Mouse (Mus musculus) right cerebral cortex, adult 2 months (tissue): ENCODE measurements around the gene Olfr1057.
"Not testable (repeated sequence)": the region's sequence is repeated elsewhere in the genome, so short reads cannot be mapped to it uniquely, and the experiment has no call there.

Experiments used
- DNase-seq, 2 experiments: peaks; one replicate each; pipeline ENCODE4 v3.0.0; 2021 to 2022; ENCODE audit warnings: low spot score in 2 of 2

The Olfr1057 gene

DNA sequence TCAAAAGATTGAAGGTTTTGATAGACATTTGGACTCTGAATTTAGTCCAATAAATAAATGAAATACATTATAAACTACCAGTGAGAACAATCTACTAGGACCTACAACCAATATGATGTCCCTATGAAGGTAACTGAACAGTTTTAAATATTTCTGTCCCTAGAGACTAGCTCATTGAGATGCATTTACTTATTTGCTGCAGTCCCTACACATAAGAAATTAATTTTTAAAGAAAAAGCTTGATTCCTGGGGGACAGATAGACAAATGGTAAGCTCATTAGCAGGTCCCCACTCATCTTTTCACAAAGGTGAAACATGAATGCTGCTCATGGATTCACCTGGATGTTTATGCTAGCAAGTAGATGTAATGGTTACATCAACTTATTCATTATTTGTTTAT, at the start of gene Olfr1057:
TSS of gene Olfr1057 (minus strand) at position 101 of the 400 bp plus-strand sequence.
- no peak for DNase-seq

GRCm38 (mm10) chr2:86426649-86427048, 48.5 kb upstream of the Olfr1057 start, which contains the start of gene Olfr1062:
Gene Olfr1062 (minus strand): TSS chr2:86426749.
- not testable (repeated sequence) for DNase-seq

- no peak for DNase-seq
Measured at GRCm38 (mm10) chr2:86413950-86414349, 35.8 kb upstream of the Olfr1057 start, which contains the start of gene Olfr1061. Gene Olfr1061 (minus strand): TSS chr2:86414050.

DNA sequence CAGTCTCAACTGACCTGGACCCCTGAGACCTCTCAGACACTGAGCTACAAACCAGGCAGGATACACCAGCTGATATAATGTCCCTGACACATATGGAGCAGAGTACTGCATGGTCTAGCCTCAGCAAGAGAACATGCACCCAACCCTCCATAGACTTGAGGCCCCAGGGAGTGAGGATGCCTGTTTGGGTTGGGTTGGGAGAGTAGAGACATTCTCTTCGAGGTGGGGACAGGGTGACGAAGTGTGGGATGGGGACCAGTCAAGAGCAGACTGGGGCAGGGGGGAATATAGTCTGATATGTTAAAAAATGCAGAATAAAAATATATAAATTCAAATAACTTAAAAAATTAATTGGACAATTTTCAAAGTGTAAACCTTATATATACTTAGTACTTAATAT, 16.9 kb upstream of the Olfr1057 start:
- DNase-seq: no peak

DNA sequence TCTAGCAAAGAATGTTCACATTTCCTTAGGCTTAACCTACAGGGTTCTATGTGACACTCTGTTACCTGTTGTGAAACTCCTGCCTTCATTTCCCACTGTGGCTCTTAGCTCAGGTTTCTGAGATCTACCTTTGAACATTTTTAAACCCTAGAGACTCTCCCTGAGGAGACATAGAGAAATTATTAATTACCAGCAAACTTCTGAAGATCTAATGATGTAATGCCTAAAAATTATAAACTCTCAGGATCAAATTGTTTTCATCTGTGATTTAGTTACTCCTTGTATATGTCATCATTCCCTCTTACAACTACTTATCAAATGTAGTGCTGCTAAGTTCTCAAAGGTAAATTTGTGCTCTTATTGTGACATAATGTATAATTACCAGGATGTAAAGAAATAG, 10.3 kb upstream of the Olfr1057 start, which contains the start of gene Olfr1058:
TSS of gene Olfr1058 (minus strand) at position 101 of the 400 bp plus-strand sequence.
- DNase-seq: not testable (repeated sequence)

GRCm38 (mm10) chr2:86366342-86366741, 11.9 kb downstream of the Olfr1057 start:
- not testable (repeated sequence) for DNase-seq

GRCm38 (mm10) chr2:86362369-86362768, 15.8 kb downstream of the Olfr1057 start, which contains the start of gene Olfr1056:
Gene Olfr1056 (minus strand): TSS chr2:86362469.
- DNase-seq: no peak

GRCm38 (mm10) chr2:86351751-86352150, 26.4 kb downstream of the Olfr1057 start:
- not testable (repeated sequence) for DNase-seq

GRCm38 (mm10) chr2:86350184-86350583, 28.0 kb downstream of the Olfr1057 start, which contains the start of gene Olfr1055:
Gene Olfr1055 (minus strand): TSS chr2:86350284.
- DNase-seq: no peak

- no peak for DNase-seq
Measured at GRCm38 (mm10) chr2:86335333-86335732, 42.9 kb downstream of the Olfr1057 start, which contains the start of gene Olfr1054. Gene Olfr1054 (minus strand): TSS chr2:86335433.
